Mouse (Mus musculus): ENCODE results near the gene Idh3g. TPM values are rescaled to one million over a fixed set of nuclear protein-coding genes. Genes with fewer than 3 reads are reported as not detected.

Idh3g gene
- polyA plus RNA-seq (2012; rRNA removed), result 58.7 and 79.3 TPM in 2 replicates

GRCm38 (mm10) chrX:73786364-73787224 is at the start of gene Idh3g, which contains the start of gene Ssr4:
TSS of gene Idh3g (minus strand) at chrX:73786897.
TSS of gene Ssr4 (plus strand) at chrX:73787028.

GRCm38 (mm10) chrX:73824185-73825151 is 37.8 kb upstream of the Idh3g start, which contains the start of gene Pdzd4:
TSS of gene Pdzd4 (minus strand) at chrX:73824969.

GRCm38 (mm10) chrX:73774168-73774760 is 12.4 kb downstream of the Idh3g start, which contains the start of gene Srpk3:
TSS of gene Srpk3 (plus strand) at chrX:73774405.

DNA sequence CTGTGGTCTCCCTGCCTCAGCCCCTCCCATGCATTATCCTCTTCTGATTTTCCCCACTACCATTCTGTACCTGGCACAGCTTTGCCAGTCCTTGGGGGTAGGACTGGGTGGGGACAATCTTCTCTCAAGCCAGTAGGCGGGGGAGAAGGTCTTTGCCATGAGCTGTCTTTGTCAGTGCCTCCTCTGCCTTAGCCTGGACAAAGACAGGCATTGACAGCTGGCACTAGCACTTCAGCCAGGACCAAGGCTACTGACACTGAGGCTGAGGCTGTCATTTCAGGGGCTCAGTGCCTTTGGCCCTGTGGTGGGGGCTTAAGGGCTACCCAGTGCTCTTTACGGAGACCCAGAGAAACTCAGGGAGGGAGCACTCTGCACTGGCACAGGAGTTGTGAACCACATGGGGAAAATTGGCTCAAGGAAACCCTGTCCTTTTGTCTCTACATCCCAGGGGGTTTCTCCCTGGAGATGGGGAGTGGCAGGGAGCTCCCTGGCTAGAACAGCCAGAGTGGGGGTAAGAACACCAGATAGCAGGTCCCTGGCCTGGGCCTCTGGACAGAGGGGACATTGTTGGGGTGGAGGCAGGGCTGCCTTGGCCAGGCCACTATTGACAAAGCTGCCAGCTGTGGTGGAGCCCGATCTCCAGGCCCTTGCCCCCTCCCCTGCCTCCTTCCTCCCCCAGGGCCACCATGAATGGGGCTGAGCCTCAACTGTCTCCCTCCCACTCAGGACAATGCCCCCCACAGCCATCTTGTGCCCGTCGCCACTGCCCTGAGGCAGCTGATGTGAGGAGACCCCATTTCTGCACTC is 30.2 kb downstream of the Idh3g start, which contains the start of gene Plxnb3:
TSS of gene Plxnb3 (plus strand) at position 757 of the 807 bp plus-strand sequence.

Other genes starting within 250 kb of the Idh3g start
- 0.37 and 0.69 TPM in 2 replicates for gene Dusp9, start 147.5 kb downstream of the Idh3g start, polyA plus RNA-seq (2012; rRNA removed)
- 11.4 and 14.7 TPM in 2 replicates for gene Pnck, start 126.8 kb downstream of the Idh3g start, polyA plus RNA-seq (2012; rRNA removed)
- gene Slc6a8, start 113.7 kb downstream of the Idh3g start, polyA plus RNA-seq (2012; rRNA removed), result 39.7 and 46.3 TPM in 2 replicates
- 10.6 and 15.5 TPM in 2 replicates for gene Bcap31, start 70.7 kb downstream of the Idh3g start, polyA plus RNA-seq (2012; rRNA removed)
- 6.8 and 7.9 TPM in 2 replicates for gene Abcd1, start 70.3 kb downstream of the Idh3g start, polyA plus RNA-seq (2012; rRNA removed)
- gene Plxnb3, start 29.8 kb downstream of the Idh3g start, polyA plus RNA-seq (2012; rRNA removed), result 0.62 and 1.2 TPM in 2 replicates
- 4.5 and 7.2 TPM in 2 replicates for gene Srpk3, start 12.5 kb downstream of the Idh3g start, polyA plus RNA-seq (2012; rRNA removed)
- gene Ssr4, start 131 bp upstream of the Idh3g start, polyA plus RNA-seq (2012; rRNA removed), result 200 and 291 TPM in 2 replicates
- gene Pdzd4, start 38.1 kb upstream of the Idh3g start, polyA plus RNA-seq (2012; rRNA removed), result 1.1 and 1.2 TPM in 2 replicates
- not detected in 2 replicates for gene Avpr2, start 105.2 kb upstream of the Idh3g start, polyA plus RNA-seq (2012; rRNA removed)
- 3.9 and 7.1 TPM in 2 replicates for gene L1cam, start 109.2 kb upstream of the Idh3g start, polyA plus RNA-seq (2012; rRNA removed)
- 5.4 and 6.4 TPM in 2 replicates for gene Arhgap4, start 135.0 kb upstream of the Idh3g start, polyA plus RNA-seq (2012; rRNA removed)
- 23.5 and 31.0 TPM in 2 replicates for gene Naa10, start 135.0 kb upstream of the Idh3g start, polyA plus RNA-seq (2012; rRNA removed)
- gene Renbp, start 144.0 kb upstream of the Idh3g start, polyA plus RNA-seq (2012; rRNA removed), result 1.8 and 2.2 TPM in 2 replicates
- gene Hcfc1, start 179.5 kb upstream of the Idh3g start, polyA plus RNA-seq (2012; rRNA removed), result 33.9 and 36.4 TPM in 2 replicates
- gene Irak1, start 237.0 kb upstream of the Idh3g start, polyA plus RNA-seq (2012; rRNA removed), result 84.8 and 95.6 TPM in 2 replicates